Comparison of ENCODE assay signal across 14 mouse cellular contexts in genomic region chr17:10135111-10135510, GRCm38 (mm10).
DNase-seq lines count a peak whose midpoint lies in the region; ATAC-seq and TF ChIP-seq lines count a peak whose summit lies in the region.
"Had no signal": no experiment of that assay in that cellular context is flagged by ENCODE, and none has a peak within 500 bp of the region (broad histone marks: within the 10 kb centered on the region; RNA-seq: fewer than 3 reads in every experiment).

No protein-coding gene starts in this region.

- H3K4me3 ChIP-seq in heart, embryonic 10.5 days: no peak overlapping the region
- H3K4me3 ChIP-seq in lung, embryonic 14.5 days (ENCODE audit: low read depth, low read length): no peak overlapping the region
- H3K4me3 ChIP-seq in lung, adult 2 months (replicated peaks; ENCODE audit: extremely low read depth, low read depth, low read length): no peak overlapping the region
- H3K4me3 ChIP-seq in myocyte: no peak overlapping the region
- H3K4me3 ChIP-seq: forebrain, embryonic 15.5 days; midbrain, embryonic 12.5 days had no signal

- H3K79me2 ChIP-seq in myocyte (ENCODE audit: control insufficient read depth, insufficient read depth): no peaks in the 10 kb centered on the region

- 64% methylated on average over 2 of the region's 2 CpGs for WGBS in heart, embryonic 10.5 days
- 60% methylated on average over 2 of the region's 2 CpGs for WGBS in lung, embryonic 14.5 days
- WGBS in lung, adult 2 months: 65% methylated on average over 2 of the region's 2 CpGs

- no peak for TF ChIP-seq POLR2A in lung, adult 2 months (IDR thresholded peaks at IDR 0.05; ENCODE audit: borderline replicate concordance, extremely low read depth, low read depth, low read length)
- no peak for TF ChIP-seq POLR2A in myocyte (IDR thresholded peaks at IDR 0.05; ENCODE audit: insufficient read length, low read depth)

- H3K27me3 ChIP-seq in heart, embryonic 10.5 days (ENCODE audit: insufficient read depth, poor library complexity, severe bottlenecking): no peaks in the 10 kb centered on the region
- H3K27me3 ChIP-seq in lung, embryonic 14.5 days (ENCODE audit: insufficient read depth, low read length): no peaks in the 10 kb centered on the region
- no peaks in the 10 kb centered on the region for H3K27me3 ChIP-seq in myocyte (ENCODE audit: control insufficient read depth, insufficient read depth, insufficient read length)
- H3K27me3 ChIP-seq: forebrain, embryonic 15.5 days; midbrain, embryonic 12.5 days had no signal

- H3K27ac ChIP-seq in heart, embryonic 10.5 days: no peak overlapping the region
- H3K27ac ChIP-seq in lung, embryonic 14.5 days (ENCODE audit: low read depth): no peak overlapping the region
- H3K27ac ChIP-seq: forebrain, embryonic 15.5 days; midbrain, embryonic 12.5 days had no signal

- no peaks in the 10 kb centered on the region for H3K36me3 ChIP-seq in heart, embryonic 10.5 days
- no peaks in the 10 kb centered on the region for H3K36me3 ChIP-seq in lung, embryonic 14.5 days (ENCODE audit: insufficient read depth)
- no peaks in the 10 kb centered on the region for H3K36me3 ChIP-seq in myocyte (ENCODE audit: control insufficient read depth, insufficient read depth)
- H3K36me3 ChIP-seq: forebrain, embryonic 15.5 days; midbrain, embryonic 12.5 days had no signal

- H3K9me3 ChIP-seq in heart, embryonic 10.5 days: no peaks in the 10 kb centered on the region
- no peaks in the 10 kb centered on the region for H3K9me3 ChIP-seq in lung, embryonic 14.5 days (ENCODE audit: low read depth, low read length)
- H3K9me3 ChIP-seq: forebrain, embryonic 15.5 days; midbrain, embryonic 12.5 days had no signal

- no peak; the same call in 1 of the 2 replicates for ATAC-seq in lung, embryonic 14.5 days (ENCODE audit: insufficient read depth)
- ATAC-seq: forebrain, embryonic 15.5 days had no signal

- DNase-seq in heart, embryonic 10.5 days (ENCODE audit: low spot score): peak; percentile 82
- DNase-seq in heart, adult 11 months: no peak
- DNase-seq in lung, embryonic 14.5 days: peak; percentile 80
- no peak for DNase-seq in lung, adult 2 months
- peak; percentile 62 for DNase-seq in embryo, embryonic 10.5 days (ENCODE audit: low spot score)
- no peak for DNase-seq in left cerebral cortex, adult 18-20 months (ENCODE audit: low spot score in 2 of 2)
- no peak for DNase-seq in adipocyte (ENCODE audit: low spot score)
- DNase-seq: heart, adult 18-20 months; layer of hippocampus, adult 9-11 months; thymus, postnatal 25 days had no signal

- H3ac ChIP-seq in myocyte (ENCODE audit: control insufficient read depth, insufficient read length): no peak overlapping the region

- peaks cover 11% of the 10 kb centered on the region for H3K4me1 ChIP-seq in heart, embryonic 10.5 days
- H3K4me1 ChIP-seq in lung, embryonic 14.5 days (ENCODE audit: insufficient read depth): no peaks in the 10 kb centered on the region
- H3K4me1 ChIP-seq in lung, adult 2 months (ENCODE audit: control insufficient read depth, insufficient read depth, low read length): no peaks in the 10 kb centered on the region
- H3K4me1 ChIP-seq: forebrain, embryonic 15.5 days; midbrain, embryonic 12.5 days had no signal

- TF ChIP-seq CTCF in lung, embryonic 14.5 days (IDR thresholded peaks at IDR 0.05; ENCODE audit: low read depth): no peak
- TF ChIP-seq CTCF in lung, adult 2 months (IDR thresholded peaks at IDR 0.05; ENCODE audit: insufficient read depth, low read length): no peak

- no peak overlapping the region for H3K4me2 ChIP-seq in lung, embryonic 14.5 days
- no peak overlapping the region for H3K4me2 ChIP-seq in myocyte (ENCODE audit: low read depth)
- H3K4me2 ChIP-seq: forebrain, embryonic 15.5 days; liver, embryonic 11.5 days; midbrain, embryonic 12.5 days had no signal

- no peak overlapping the region for H3K9ac ChIP-seq in lung, embryonic 14.5 days
- H3K9ac ChIP-seq: forebrain, embryonic 15.5 days; midbrain, embryonic 12.5 days had no signal

TF ChIP-seq in myocyte, 11 proteins besides CTCF, POLR2A, EP300 and RAD21:
- TF ChIP-seq REST (IDR thresholded peaks at IDR 0.05; ENCODE audit: insufficient read depth, insufficient read length) (peak; percentile 77), MYOG (IDR thresholded peaks at IDR 0.05; ENCODE audit: control insufficient read depth in 1 of 3, insufficient read depth in 1 of 3, insufficient read length in 2 of 3, low read depth in 2 of 3) (no peak)
TF ChIP-seq in myocyte: peak in this region for 1.

Comparison
In these comparisons a context has a peak if more than half of its experiments do, and no peak if none do; other contexts are left out.
1. DNase-seq: peak in heart, embryonic 10.5 days (single experiment), lung, embryonic 14.5 days (single experiment) and embryo, embryonic 10.5 days (single experiment); none in heart, adult 11 months (single experiment), lung, adult 2 months (single experiment), left cerebral cortex, adult 18-20 months (0 of 2) and adipocyte (single experiment).